Mouse (Mus musculus) brain, embryonic 14.5 days (tissue): Measurements from ENCODE around the gene Prrxl1.

Source experiments
- CTCF ChIP-seq: fragments of 200-500 bp; IDR thresholded peaks from 2 replicates; pipeline ENCODE4 v1.5.1; 2012; ENCODE audit warnings: inconsistent platforms, mild to moderate bottlenecking, moderate library complexity, borderline replicate concordance; ENCODE audit not compliant: insufficient read depth, insufficient read length; ENCODE audit errors: extremely low read depth
- POLR2A ChIP-seq: fragments of 200-500 bp; IDR thresholded peaks from 2 replicates; pipeline ENCODE4 v1.6.1; 2012; ENCODE audit warnings: mild to moderate bottlenecking, inconsistent platforms, borderline replicate concordance; ENCODE audit not compliant: poor library complexity, insufficient read depth, insufficient read length, severe bottlenecking; ENCODE audit errors: extremely low read depth

DNA sequence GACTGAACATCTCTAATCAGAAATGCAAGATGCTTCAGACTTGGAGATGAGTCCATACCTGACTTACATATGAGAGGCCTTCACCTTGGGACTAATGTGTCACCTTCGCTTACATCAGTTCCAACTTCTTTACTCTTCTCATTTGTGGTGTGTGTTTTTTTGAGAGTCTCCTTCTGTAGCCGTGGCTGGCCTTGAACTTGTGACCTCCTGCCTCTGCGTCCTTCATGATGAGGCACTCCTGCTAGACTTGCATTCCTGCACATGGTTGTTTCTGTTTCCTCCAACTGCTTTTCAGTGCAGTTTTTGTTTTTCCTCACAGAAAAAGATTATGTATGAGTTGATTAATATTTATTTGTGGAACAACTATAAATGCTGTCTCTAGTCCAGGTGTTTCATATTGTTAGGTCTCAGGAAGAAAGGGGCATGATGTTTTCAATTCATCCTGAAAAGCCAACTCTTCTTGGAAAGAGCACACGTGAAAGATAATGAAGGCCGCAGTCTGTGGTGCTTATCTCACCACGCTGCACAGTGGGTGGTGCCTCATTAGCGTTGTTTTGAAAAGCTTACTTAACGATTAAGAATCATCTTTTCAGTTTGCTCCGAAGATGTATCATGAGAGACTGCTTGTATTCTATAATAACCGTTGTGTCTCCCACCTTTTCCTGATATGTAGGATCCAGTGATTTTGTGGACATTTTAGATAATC lies 45.9 kb upstream of the Prrxl1 start:
- TF ChIP-seq POLR2A, result no peak
- no peak for TF ChIP-seq CTCF
